Mouse (Mus musculus) heart, postnatal 0 days (tissue): ENCODE measurements at regions not wholly inside any gene's neighbourhood (a gene's known extent, or its start where the extent isn't known, plus 50 kb on each side); places are given as distances from the start of the nearest gene placed in this dataset.

ENCODE experiments used
- CTCF ChIP-seq: IDR thresholded peaks from 2 replicates; pipeline ENCODE4 v1.5.1; 2016; ENCODE audit warnings: antibody characterized with exemption, control low read depth, low read depth
- EP300 ChIP-seq: IDR thresholded peaks from 2 replicates; pipeline ENCODE4 v1.6.1; 2016; ENCODE audit warnings: antibody characterized with exemption, low read depth

GRCm38 (mm10) chr3:20709661-20710060 is 342.7 kb upstream of the Agtr1b start:
- TF ChIP-seq CTCF (no peak), EP300 (no peak)
